Mouse (Mus musculus) spleen, adult 2 months (tissue): ENCODE measurements at regions not wholly inside any gene's neighbourhood (a gene's known extent, or its start where the extent isn't known, plus 50 kb on each side); places are given as distances from the start of the nearest gene placed in this dataset.

Experiments used
- CTCF ChIP-seq: fragments of 200-500 bp; IDR thresholded peaks from 2 replicates; pipeline ENCODE4 v1.5.1; 2011; ENCODE audit warnings: mild to moderate bottlenecking, inconsistent platforms; ENCODE audit not compliant: insufficient read depth, insufficient read length, insufficient replicate concordance; ENCODE audit errors: extremely low read depth
- POLR2A ChIP-seq: fragments of 200-500 bp; IDR thresholded peaks from 2 replicates; pipeline ENCODE4 v1.6.1; 2011; ENCODE audit warnings: low read depth, low read length, inconsistent platforms

- TF ChIP-seq CTCF: no peak
- TF ChIP-seq POLR2A: no peak
These were observed 384.4 kb downstream of the Mtx2 start for GRCm38 (mm10) chr2:75209790-75210583.
